Mouse (Mus musculus): ENCODE measurements around the gene Gm30191. TPM values are rescaled to one million over a fixed set of nuclear protein-coding genes. Genes with fewer than 3 reads are reported as not detected.
"Not testable (repeated sequence)": the region's sequence is repeated elsewhere in the genome, so short reads cannot be mapped to it uniquely, and the experiment has no call there.

Gm30191 gene
- polyA plus RNA-seq, 1 experiment = 1.8 TPM

DNA sequence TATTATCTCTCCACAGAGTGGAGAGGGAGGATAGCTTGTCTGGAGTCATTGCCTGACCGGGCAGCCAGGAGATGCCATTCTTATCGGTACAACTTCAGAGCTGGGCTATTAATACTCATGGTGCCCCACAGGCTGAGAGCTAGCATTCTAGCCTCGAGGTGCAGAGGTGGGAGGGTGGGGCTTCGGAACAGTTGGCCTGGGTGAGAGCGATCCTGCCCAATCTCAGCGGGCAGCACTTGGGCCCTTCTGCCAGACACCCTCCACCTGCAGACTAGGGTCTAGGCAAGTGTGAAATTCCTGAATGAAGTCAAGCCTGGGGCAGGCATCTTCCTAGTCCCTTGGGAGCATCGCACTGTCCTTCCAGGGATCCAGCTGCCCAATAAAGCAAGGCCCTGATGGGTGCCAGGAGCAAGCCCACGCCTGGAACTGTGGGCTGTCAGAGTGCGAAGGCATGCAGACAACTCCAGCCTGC is 47.0 kb downstream of the Gm30191 start:
- Histone ChIP-seq H3K4me1 (ENCODE audit: control insufficient read depth, insufficient read depth, low read length) (no peaks in the 10 kb centered on the region), H3K27ac (ENCODE audit: insufficient read depth, low read length) (no peak overlapping the region), H3K27me3 (ENCODE audit: control insufficient read depth, insufficient read depth, low read length) (no peaks in the 10 kb centered on the region), H3K4me3 (replicated peaks; ENCODE audit: insufficient read depth, low read depth, low read length) (no peak overlapping the region)
- DNase-seq = no peak
- TF ChIP-seq CTCF (IDR thresholded peaks at IDR 0.05; ENCODE audit: borderline replicate concordance, insufficient read depth, low read depth, low read length) = no peak
- no peak for TF ChIP-seq POLR2A (IDR thresholded peaks at IDR 0.05; ENCODE audit: borderline replicate concordance, insufficient read depth, low read length)
- WGBS = 39% methylated on average over 9 of the region's 9 CpGs

- H3K4me1 ChIP-seq (ENCODE audit: control insufficient read depth, insufficient read depth, low read length); DNase-seq; H3K27me3 ChIP-seq (ENCODE audit: control insufficient read depth, insufficient read depth, low read length); H3K27ac ChIP-seq (ENCODE audit: insufficient read depth, low read length); H3K4me3 ChIP-seq (replicated peaks; ENCODE audit: insufficient read depth, low read depth, low read length): not testable (repeated sequence)
- 88% methylated on average over 4 of the region's 4 CpGs for WGBS
Measured at GRCm38 (mm10) chr4:134296096-134296495, 49.4 kb downstream of the Gm30191 start.

- no peak overlapping the region for H3K27ac ChIP-seq (ENCODE audit: insufficient read depth, low read length)
- H3K27me3 ChIP-seq (ENCODE audit: control insufficient read depth, insufficient read depth, low read length) = no peaks in the 10 kb centered on the region
- no peak overlapping the region for H3K4me3 ChIP-seq (replicated peaks; ENCODE audit: insufficient read depth, low read depth, low read length)
- TF ChIP-seq POLR2A (IDR thresholded peaks at IDR 0.05; ENCODE audit: borderline replicate concordance, insufficient read depth, low read length) = no peak
- TF ChIP-seq CTCF (IDR thresholded peaks at IDR 0.05; ENCODE audit: borderline replicate concordance, insufficient read depth, low read depth, low read length) = no peak
- WGBS = 93% methylated on average over 4 of the region's 4 CpGs
- H3K4me1 ChIP-seq (ENCODE audit: control insufficient read depth, insufficient read depth, low read length) = no peaks in the 10 kb centered on the region
- no peak for DNase-seq
Measured at GRCm38 (mm10) chr4:134296523-134296922, 49.8 kb downstream of the Gm30191 start.

DNA sequence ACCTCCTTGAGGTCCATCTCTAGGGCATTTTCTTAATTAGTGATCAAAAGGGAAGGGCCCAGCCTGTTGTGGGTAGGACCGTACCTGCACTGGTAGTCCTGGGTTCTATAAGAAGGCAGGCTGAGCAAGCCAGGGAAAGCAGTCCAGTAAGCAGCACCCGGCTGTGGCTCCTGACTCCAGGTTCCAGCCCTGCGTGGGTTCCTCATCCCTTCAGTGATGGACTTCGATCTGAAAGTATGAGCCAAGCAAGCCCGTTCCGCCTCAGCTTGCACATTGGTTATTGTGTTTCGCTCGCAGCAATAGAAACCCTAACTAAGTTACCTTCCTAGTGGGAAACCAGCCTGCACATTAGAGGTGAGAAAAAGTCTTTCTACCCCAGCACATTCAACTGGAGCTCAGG is 50.6 kb downstream of the Gm30191 start:
- TF ChIP-seq POLR2A (IDR thresholded peaks at IDR 0.05; ENCODE audit: borderline replicate concordance, insufficient read depth, low read length) = no peak
- TF ChIP-seq CTCF (IDR thresholded peaks at IDR 0.05; ENCODE audit: borderline replicate concordance, insufficient read depth, low read depth, low read length) = no peak
- no peak for DNase-seq
- WGBS = 96% methylated on average over 8 of the region's 8 CpGs

GRCm38 (mm10) chr4:134298626-134299497 is 52.1 kb downstream of the Gm30191 start:
- TF ChIP-seq CTCF (IDR thresholded peaks at IDR 0.05; ENCODE audit: borderline replicate concordance, insufficient read depth, low read depth, low read length) (no peak), POLR2A (IDR thresholded peaks at IDR 0.05; ENCODE audit: borderline replicate concordance, insufficient read depth, low read length) (no peak)
- WGBS = 70% methylated on average over 19 of the region's 19 CpGs
- DNase-seq = no peak

More for the DNA sequence above, 50.6 kb downstream of the Gm30191 start:
- Histone ChIP-seq H3K4me3 (replicated peaks; ENCODE audit: insufficient read depth, low read depth, low read length) (no peak overlapping the region), H3K27ac (ENCODE audit: insufficient read depth, low read length) (no peak overlapping the region), H3K27me3 (ENCODE audit: control insufficient read depth, insufficient read depth, low read length) (no peaks in the 10 kb centered on the region), H3K4me1 (ENCODE audit: control insufficient read depth, insufficient read depth, low read length) (no peaks in the 10 kb centered on the region)

GRCm38 (mm10) chr4:134299498-134299810 is 52.7 kb downstream of the Gm30191 start:
- WGBS = 50% methylated on average over 4 of the region's 4 CpGs
- TF ChIP-seq POLR2A (IDR thresholded peaks at IDR 0.05; ENCODE audit: borderline replicate concordance, insufficient read depth, low read length) = no peak
- TF ChIP-seq CTCF (IDR thresholded peaks at IDR 0.05; ENCODE audit: borderline replicate concordance, insufficient read depth, low read depth, low read length) = no peak
- no peak overlapping the region for H3K4me3 ChIP-seq (replicated peaks; ENCODE audit: insufficient read depth, low read depth, low read length)
- DNase-seq = no peak
- H3K27me3 ChIP-seq (ENCODE audit: control insufficient read depth, insufficient read depth, low read length) = no peaks in the 10 kb centered on the region
- H3K27ac ChIP-seq (ENCODE audit: insufficient read depth, low read length) = no peak overlapping the region
- no peaks in the 10 kb centered on the region for H3K4me1 ChIP-seq (ENCODE audit: control insufficient read depth, insufficient read depth, low read length)

More at GRCm38 (mm10) chr4:134298626-134299497, 52.1 kb downstream of the Gm30191 start:
- Histone ChIP-seq H3K4me3 (replicated peaks; ENCODE audit: insufficient read depth, low read depth, low read length) (no peak overlapping the region), H3K4me1 (ENCODE audit: control insufficient read depth, insufficient read depth, low read length) (no peaks in the 10 kb centered on the region), H3K27me3 (ENCODE audit: control insufficient read depth, insufficient read depth, low read length) (no peaks in the 10 kb centered on the region), H3K27ac (ENCODE audit: insufficient read depth, low read length) (no peak overlapping the region)

Other genes with a start within 250 kb of the Gm30191 start
- 75.8 and 76.6 TPM in 2 replicates for gene Dhdds, start 246.0 kb upstream of the Gm30191 start, polyA plus RNA-seq (2012; rRNA removed)
- 0.16 and 0.23 TPM in 2 replicates for gene Lin28a, start 228.1 kb upstream of the Gm30191 start, polyA plus RNA-seq (2012; rRNA removed)
- not detected in 2 replicates for gene Zfp683, start 193.1 kb upstream of the Gm30191 start, polyA plus RNA-seq (2012; rRNA removed)
- gene Crybg2, start 186.1 kb upstream of the Gm30191 start, polyA plus RNA-seq (2012; rRNA removed) = 0.65 and 0.89 TPM in 2 replicates
- 2.6 and 2.8 TPM in 2 replicates for gene Cd52, start 151.9 kb upstream of the Gm30191 start, polyA plus RNA-seq (2012; rRNA removed)
- 14.8 and 15.0 TPM in 2 replicates for gene Ubxn11, start 144.4 kb upstream of the Gm30191 start, polyA plus RNA-seq (2012; rRNA removed)
- gene Sh3bgrl3, start 118.1 kb upstream of the Gm30191 start, polyA plus RNA-seq (2012; rRNA removed) = 238 and 258 TPM in 2 replicates
- 24.8 and 25.2 TPM in 2 replicates for gene Cep85, start 59.8 kb upstream of the Gm30191 start, polyA plus RNA-seq (2012; rRNA removed)
- not detected in 2 replicates for gene Gm7534, start 43.9 kb upstream of the Gm30191 start, polyA plus RNA-seq (2012; rRNA removed)
- gene Catsper4, start 19.6 kb upstream of the Gm30191 start, polyA plus RNA-seq (2012; rRNA removed) = 0.08 TPM in 1 of 2 replicates, not detected in the other
- 0.55 and 0.56 TPM in 2 replicates for gene Cnksr1, start 8.5 kb upstream of the Gm30191 start, polyA plus RNA-seq (2012; rRNA removed)
- 0.52 and 0.84 TPM in 2 replicates for gene E130218I03Rik, start 3.3 kb upstream of the Gm30191 start, polyA plus RNA-seq (2012; rRNA removed)
- 10.7 and 11.7 TPM in 2 replicates for gene Zfp593, start 1.3 kb upstream of the Gm30191 start, polyA plus RNA-seq (2012; rRNA removed)
- 6.6 and 7.6 TPM in 2 replicates for gene Grrp1, start 7.2 kb downstream of the Gm30191 start, polyA plus RNA-seq (2012; rRNA removed)
- 8.9 and 9.6 TPM in 2 replicates for gene Pdik1l, start 41.0 kb downstream of the Gm30191 start, polyA plus RNA-seq (2012; rRNA removed)
- gene Trim63, start 68.2 kb downstream of the Gm30191 start, polyA plus RNA-seq (2012; rRNA removed) = 0.07 and 0.24 TPM in 2 replicates
- gene Slc30a2, start 96.2 kb downstream of the Gm30191 start, polyA plus RNA-seq (2012; rRNA removed) = 0.13 and 0.20 TPM in 2 replicates
- 10.3 and 13.0 TPM in 2 replicates for gene Extl1, start 136.9 kb downstream of the Gm30191 start, polyA plus RNA-seq (2012; rRNA removed)
- 7.1 and 8.9 TPM in 2 replicates for gene Pafah2, start 149.4 kb downstream of the Gm30191 start, polyA plus RNA-seq (2012; rRNA removed)
- 361 and 454 TPM in 2 replicates for gene Stmn1, start 221.4 kb downstream of the Gm30191 start, polyA plus RNA-seq (2012; rRNA removed)
- gene Paqr7, start 249.8 kb downstream of the Gm30191 start, polyA plus RNA-seq (2012; rRNA removed) = 86.0 and 99.2 TPM in 2 replicates